Mouse (Mus musculus): Measurements from ENCODE around the gene Narf. TPM values are rescaled to one million over a fixed set of nuclear protein-coding genes. Genes with fewer than 3 reads are reported as not detected.

The Narf gene
- 10 to 100 TPM; 38.4 to 49.2 TPM for total RNA-seq (2021)
- long read RNA-seq, experiment 1, full-length matches to known transcripts: 54 of 69 reads
- long read RNA-seq, experiment 1, partial matches to known transcripts: 4 of 69 reads
- long read RNA-seq, experiment 1, other reads (novel, unspliced or antisense): 11 of 69 reads
- long read RNA-seq, experiment 2, full-length matches to known transcripts: 36 of 44 reads
- long read RNA-seq, experiment 2, partial matches to known transcripts: 3 of 44 reads
- long read RNA-seq, experiment 2, other reads (novel, unspliced or antisense): 5 of 44 reads

DNA sequence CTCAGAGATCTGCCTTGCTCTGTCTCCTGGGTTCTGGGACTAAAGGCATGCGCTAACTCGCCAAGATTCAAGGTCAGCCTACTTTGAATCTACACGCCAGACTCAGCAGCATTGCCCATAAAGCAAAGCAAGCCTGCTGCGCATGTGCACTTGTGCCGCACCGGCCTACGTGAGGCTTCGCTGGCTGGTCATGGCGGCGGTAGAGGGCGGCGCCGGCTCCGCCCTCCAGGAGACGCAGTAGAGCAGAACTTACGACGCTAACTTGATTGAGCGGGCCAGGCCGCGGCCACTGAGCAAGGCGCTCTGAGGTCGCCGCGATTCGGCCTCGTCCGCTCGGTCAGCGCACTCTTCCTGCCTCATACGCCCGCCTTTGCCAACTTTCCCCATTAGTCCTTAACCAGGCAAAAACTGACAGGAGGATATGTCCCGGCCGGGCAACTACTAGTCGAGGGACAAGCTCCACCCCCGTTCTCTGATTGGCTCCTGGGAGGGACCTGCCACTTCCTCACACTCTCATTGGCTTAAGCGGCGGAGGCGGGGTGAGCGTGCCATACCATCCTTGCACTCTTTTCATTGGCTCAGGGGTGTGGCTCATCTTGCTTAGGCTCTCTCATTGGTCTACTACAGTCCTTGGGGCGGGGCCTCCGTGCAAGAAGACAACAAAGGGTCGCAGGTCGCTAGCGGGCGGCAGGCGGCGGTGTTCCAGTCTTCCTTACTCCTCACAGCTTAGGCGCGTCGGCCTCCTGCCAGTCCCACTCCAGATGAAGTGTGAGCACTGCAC is at the start of gene Narf:
Gene Narf (plus strand): TSS at position 690 of the 781 bp plus-strand sequence.
- peak; percentile 95 to 99 for DNase-seq (ENCODE audit: low spot score in 2 of 2)

- DNase-seq (ENCODE audit: low spot score in 2 of 2): no peak
These were observed 47.4 kb upstream of the Narf start for GRCm38 (mm10) chr11:121189681-121190080.

DNA sequence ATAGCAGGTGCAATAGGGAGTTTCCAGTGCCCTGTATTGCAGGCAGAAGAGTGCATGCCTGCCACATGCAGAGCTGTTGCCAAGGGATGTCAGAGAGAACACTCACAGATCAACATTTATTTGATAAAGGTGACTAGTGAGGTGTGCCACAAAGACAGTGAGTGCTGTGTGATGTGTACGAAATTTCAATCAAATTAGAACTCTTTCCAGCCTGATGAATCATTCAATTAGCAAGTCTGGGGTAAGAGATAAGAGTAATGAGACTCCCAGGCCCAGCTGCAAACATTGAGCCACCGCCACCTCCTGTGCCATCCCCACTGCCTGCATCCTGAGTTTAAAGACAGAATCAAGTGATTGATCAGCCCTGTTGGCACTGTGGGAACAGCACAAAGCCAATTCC is 44.3 kb upstream of the Narf start:
- DNase-seq (ENCODE audit: low spot score in 2 of 2): no peak

DNA sequence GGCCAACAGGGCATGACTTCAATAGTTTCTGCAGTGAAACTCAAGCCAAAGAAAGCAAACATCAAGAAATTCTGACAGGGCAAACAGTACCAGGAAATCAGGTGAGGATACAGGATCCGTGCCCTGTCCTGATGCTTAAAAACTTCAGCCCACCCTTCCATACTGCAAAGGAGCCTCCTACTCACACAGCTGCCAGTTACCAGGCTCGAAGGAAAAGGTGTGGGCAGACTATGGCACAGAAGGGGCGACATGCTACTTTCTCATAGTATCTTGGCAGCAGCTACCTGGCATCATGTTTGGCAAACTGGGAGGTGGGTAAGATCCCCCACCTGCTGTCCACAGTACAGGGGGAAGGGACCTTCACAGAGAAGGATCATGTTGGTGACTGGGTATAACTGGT is 43.6 kb upstream of the Narf start:
- DNase-seq (ENCODE audit: low spot score in 2 of 2): no peak

- no peak for DNase-seq (ENCODE audit: low spot score in 2 of 2)
These were observed 38.4 kb upstream of the Narf start for GRCm38 (mm10) chr11:121198622-121199021.

DNA sequence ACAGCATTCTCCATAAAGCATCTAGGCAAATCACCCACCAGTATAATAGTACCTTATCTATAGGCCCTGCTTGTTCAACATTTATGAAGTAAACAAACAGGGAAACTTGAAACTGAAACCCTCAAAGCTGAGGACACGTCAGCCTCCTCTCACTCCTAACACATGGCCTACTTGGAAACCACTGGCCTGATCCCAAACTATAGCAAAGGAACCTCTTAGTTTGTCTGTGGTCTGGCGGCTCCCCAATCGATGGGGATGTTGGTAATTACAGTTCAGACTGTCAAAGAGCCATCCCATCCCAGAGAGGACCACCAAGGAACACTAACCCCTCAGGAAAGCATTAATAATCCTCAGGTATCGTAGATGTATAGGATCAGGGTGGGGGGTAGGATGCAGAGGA is 37.2 kb upstream of the Narf start:
- no peak for DNase-seq (ENCODE audit: low spot score in 2 of 2)

DNA sequence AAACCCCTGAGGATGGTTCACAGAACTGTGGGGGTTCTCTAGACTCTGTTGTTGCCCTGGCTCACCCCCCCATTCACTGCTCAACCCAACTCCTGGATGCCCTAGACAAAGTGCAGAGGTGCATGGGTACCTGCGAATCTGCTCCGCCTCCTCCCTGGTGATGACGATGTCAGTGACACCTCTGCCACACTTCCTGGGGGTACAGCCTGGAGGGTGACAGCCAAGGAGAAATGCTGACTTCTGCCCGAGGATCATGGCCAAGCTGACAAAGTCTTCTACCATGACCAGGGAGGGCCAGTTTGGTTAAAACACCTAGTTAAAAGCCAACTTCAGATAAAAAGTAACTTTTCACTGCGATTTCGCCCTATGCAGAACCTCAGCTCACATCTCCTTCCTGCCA is 36.3 kb upstream of the Narf start:
- DNase-seq (ENCODE audit: low spot score in 2 of 2): no peak

DNA sequence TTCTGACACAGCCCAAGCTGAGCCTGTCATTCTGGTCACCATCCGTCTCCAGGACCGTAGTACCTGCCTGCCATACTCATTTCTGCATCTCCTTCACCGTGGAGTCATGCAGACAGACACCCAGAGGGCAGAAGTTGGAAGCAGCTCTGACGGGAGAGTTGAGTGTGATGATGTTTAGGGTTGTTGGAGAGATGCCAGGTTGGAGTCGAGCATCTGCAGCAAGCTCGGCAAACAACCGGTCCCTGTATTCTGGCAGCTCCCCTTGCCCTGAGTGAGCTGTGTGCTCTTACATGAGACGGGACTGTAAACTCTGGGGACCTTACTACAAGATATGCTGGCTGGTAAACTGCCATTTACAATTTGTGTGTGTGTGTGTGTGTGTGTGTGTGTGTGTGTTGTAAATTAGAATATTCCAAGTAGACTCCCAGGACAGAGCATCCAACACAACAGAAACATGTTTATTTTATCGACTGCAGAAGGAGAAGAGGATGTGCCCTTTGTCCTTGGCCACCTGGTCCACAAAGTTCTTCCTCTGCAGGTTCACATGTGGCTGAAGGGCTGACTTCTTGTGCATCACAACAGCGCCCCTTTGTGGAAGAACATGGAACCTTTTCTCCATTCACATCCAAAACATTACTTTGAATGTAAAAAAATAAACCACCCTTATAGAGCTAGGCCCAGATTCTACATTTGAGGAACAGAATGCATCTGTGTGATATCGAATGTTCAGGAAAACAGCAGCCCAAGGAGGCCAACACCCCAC is 35.4 kb upstream of the Narf start:
- peak in 1 of 2 experiments; percentile 48 for DNase-seq (ENCODE audit: low spot score in 2 of 2)

DNA sequence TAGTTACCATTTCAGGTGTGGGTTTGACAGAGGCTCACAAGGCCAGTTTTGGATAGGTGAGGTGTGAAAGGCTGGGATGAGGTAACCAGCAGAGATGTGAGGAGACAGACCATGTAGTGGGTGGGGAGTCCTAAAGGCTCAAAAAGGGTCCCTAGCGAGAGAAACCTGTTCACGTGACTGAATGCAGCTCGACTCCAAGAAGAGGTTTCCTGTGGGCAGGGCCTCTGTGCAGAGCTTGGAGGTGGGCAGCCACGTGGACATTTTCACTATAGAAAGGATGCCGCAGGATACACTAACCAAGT is 33.2 kb upstream of the Narf start:
- no peak for DNase-seq (ENCODE audit: low spot score in 2 of 2)

GRCm38 (mm10) chr11:121204161-121205006 is 32.7 kb upstream of the Narf start, which contains the start of the genes Hexdc and Ogfod3:
Gene Hexdc (plus strand): TSS chr11:121204433.
Gene Ogfod3 (minus strand): TSS chr11:121204711.
- DNase-seq (ENCODE audit: low spot score in 2 of 2): peak; percentile 91 to 92

GRCm38 (mm10) chr11:121216831-121217230 is 20.2 kb upstream of the Narf start:
- no peak for DNase-seq (ENCODE audit: low spot score in 2 of 2)

- DNase-seq (ENCODE audit: low spot score in 2 of 2): no peak
These were observed 17.3 kb upstream of the Narf start for GRCm38 (mm10) chr11:121219776-121220175.

DNA sequence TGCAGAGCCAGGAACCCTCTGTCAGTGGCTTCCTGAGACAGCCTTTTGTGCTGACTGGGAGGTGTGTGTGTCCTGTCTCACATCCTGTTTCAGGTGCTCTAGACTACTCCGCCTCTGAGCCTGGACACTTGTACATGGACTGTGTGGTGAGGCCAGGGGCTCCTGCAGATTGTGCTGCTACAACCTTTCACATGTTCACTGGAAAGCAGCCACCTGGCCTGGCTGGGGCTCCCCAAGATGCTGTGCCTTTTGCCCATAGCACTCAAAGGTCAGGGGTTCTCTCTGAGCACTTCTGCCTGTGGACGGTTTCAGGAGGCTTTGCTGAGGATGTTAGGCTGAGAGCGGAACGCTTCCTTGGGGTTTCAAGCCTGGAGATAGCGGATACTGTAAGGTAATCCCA is 16.3 kb upstream of the Narf start:
- DNase-seq (ENCODE audit: low spot score in 2 of 2): no peak

GRCm38 (mm10) chr11:121221321-121222010 is 15.6 kb upstream of the Narf start:
- DNase-seq (ENCODE audit: low spot score in 2 of 2): no peak

DNA sequence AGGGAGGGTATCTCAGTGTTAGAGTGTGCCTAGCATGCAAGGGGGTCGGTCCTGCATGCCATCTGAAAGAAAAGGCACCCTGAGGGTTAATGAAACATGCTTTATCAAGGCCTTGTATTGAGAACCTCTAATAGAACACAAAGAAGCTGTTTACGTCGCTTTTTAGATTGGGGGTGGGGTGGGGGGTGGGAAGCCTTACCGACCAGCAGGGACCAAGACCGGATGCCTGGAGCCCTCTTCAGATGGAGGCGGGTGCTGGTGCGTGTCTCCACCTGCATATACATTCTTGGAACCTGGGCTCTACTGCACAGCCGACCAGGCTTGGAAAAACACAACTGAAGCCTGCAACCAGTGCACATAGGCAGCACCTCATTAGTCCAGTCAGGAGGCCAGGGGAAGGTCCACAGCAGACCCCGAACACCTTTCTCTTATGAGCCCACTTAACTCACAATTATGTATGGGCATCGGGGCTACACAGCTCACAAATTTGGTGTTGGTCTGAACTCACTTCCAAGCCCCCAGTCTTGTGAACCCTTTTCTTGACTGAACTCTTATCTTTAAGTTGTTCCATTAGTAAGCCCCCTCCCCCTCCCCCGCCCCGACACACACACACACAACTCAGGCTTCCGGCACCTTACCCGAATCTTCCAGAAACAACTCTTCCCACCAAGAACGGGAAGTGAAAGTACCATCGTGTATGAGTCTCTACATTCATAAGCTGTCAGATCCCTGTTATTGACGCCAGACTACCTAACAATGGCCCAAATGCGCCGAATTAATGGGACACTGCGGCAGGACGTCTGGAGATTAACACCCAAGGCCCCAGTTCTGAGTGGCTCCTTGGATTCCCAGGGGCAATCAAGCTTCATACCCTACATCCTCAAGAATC is 8.7 kb upstream of the Narf start:
- DNase-seq (ENCODE audit: low spot score in 2 of 2): no peak

DNA sequence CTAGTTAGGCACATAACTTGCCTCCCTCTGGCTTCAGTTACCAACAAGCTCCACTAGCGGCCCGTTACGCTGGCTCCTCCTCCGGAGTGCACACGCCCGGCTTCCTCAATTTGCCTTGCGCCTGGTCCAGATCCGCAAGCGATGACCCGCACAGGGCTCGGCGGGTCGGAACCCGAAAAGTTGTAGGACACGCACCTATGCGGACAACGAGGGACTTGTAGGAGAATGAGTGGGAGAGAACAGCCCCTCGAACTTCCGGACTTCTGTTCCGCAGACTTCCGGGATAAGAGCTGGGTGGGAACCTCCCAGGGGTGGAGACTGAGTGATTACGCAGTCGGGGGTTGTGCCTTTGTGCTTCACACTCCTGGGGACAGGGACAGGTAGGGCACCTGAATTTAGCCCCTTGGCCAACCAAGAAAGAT is 8.0 kb upstream of the Narf start, which contains the start of gene Cybc1:
Gene Cybc1 (minus strand): TSS at position 305 of the 422 bp plus-strand sequence.
- DNase-seq (ENCODE audit: low spot score in 2 of 2): peak; percentile 45 to 59

DNA sequence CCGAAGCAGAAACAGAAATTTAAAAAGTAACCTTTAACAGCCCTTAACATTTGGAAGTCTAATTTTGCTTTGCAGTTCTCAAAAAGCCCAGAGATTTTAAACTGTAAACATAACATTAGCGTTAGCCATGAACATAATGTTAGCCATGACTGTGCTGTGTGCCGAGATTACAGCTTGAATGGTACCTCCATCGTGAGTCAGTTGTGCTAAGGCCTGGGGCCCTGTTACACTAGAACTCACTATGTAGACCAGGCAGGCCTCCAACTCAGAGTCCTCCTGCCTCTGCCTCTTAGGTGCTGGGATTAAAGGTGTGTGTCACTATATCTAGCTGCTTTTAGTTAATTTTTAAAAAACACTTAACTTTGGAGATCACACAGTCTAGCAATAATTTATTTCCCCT is 5.9 kb upstream of the Narf start:
- DNase-seq (ENCODE audit: low spot score in 2 of 2): no peak

DNA sequence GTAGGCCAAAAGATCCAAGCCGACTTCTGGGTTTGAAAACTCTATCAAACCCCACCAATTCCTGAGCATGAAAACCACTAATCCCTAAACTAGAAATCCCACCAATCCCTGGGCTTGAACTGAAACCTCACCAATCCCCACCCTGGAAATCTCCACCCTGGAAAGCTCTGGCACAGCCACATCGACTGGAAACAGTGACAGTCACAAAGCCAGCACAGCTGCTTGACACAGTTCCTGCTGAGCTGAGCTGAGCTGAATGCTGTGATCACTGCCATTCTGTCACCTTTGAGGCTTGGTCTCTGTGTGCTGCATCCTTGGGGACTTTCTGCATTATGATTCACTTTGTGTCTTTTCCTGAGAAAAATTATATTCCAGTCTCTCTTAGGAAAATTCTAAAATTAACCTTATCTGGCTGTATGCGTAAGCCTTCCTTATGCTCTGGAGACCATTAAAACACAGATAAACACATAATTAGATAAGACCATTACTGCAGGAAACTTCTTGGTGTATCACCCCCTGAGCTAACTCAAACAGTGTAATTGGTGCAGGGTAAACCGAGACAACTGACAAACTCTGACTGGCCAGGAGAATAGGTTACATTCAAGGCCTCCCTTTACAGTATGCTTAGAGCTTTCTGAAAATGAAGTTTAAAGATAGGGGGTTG is 5.3 kb upstream of the Narf start:
- peak; percentile 19 to 30 for DNase-seq (ENCODE audit: low spot score in 2 of 2)

DNA sequence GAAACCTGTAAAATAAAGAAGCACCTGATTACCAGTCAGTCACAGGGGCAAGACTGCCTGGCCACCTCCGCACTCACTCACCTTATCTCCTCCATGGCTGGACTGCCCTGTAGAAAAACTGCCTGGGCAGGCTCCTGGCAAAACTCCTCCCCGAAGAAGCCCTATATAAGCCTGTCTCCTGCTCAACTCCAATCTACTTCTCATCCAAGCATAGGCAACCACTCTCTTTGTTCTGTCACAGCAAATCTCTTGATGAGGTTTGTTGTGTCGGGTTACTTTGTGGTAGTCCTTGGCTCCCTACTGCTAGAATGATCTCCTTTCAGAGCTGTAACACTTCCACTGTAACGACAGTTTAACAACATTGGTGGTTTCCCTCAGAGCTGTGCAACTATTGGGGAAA is 4.3 kb upstream of the Narf start:
- no peak for DNase-seq (ENCODE audit: low spot score in 2 of 2)

Data from left cerebral cortex, adult 18-20 months (tissue).